Mouse (Mus musculus): ENCODE results near the gene Sf3a1. TPM values are rescaled to one million over a fixed set of nuclear protein-coding genes. Genes with fewer than 3 reads are reported as not detected.
"Not testable (repeated sequence)": the region's sequence is repeated elsewhere in the genome, so short reads cannot be mapped to it uniquely, and the experiment has no call there.

Gene Sf3a1
- 38.7 and 52.4 TPM in 2 replicates for polyA plus RNA-seq (2015; fragmentation: Nextera tagmentation; extraction: Ambion mirVana)

DNA sequence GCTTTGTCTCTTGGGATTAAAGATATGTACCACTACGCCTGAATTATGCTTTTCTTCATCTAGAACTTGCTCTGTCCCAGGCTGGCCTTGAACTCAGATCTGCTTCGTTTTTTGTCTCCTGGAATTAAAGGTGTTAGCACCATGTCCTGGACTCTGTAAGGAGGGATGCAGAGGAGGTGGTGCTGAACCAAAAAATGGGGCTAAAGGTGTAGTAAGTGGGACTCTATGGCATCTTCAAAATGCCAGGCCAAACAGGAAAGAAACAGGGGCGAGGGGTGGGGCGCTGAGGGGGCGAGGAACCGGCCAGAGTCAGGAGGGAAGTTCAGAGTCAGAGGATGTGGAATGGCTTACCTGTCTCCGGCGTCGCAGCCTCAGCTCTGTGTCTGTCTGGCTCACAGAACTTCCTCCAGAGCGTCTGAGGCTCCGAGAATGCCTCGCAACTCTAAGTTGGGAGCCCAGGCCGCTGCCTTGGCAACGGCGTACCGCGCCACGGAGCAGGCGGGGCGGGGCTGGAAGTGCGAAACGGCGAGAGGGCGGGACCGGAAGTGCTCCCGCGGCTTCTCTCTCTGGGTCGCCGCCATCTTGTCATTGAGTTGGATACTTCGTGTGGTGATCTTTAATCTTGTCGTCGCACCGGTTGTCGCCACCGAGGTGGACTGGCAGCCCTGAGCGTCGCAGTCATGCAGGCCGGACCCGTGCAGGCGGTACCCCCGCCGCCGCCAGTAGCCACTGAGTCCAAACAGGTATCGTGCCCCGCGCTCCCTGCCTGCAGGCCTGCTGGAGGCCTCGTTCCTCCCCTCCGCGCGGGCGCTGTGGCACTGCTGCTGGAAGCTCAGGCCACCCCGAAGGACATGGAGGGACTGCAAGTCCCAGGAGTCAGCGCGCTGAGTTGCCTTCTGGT lies at the start of gene Sf3a1, which contains the start of gene Ccdc157:
Gene Sf3a1 (plus strand): TSS at position 543 of the 901 bp plus-strand sequence.
Gene Ccdc157 (minus strand): TSS at position 486 of the 901 bp plus-strand sequence.
- Histone ChIP-seq H3K4me3 (ENCODE audit: low read length) (peak within 1 kb of the TSS; percentile 86), H3K9me3 (ENCODE audit: control insufficient read depth, low read length) (no peaks in the 10 kb centered on the region), H3K27me3 (replicated peaks; ENCODE audit: control insufficient read depth, insufficient read depth, low read length) (no peaks in the 10 kb centered on the region), H3K36me3 (ENCODE audit: control insufficient read depth, insufficient read depth, low read length) (peaks cover 9% of the 10 kb centered on the region; the same call in 1 of the 2 replicates), H3K4me2 (ENCODE audit: low read length) (peak within 1 kb of the TSS; percentile 75), H3K9ac (ENCODE audit: low read depth, low read length) (peak within 1 kb of the TSS; percentile 90), H3K27ac (ENCODE audit: low read depth, low read length) (peak within 1 kb of the TSS; percentile 95), H3K4me1 (ENCODE audit: control insufficient read depth, insufficient read depth, low read depth, low read length) (peaks cover 39% of the 10 kb centered on the region)
- WGBS: 2% methylated on average over 45 of the region's 54 CpGs
- peak; percentile 98 for ATAC-seq

DNA sequence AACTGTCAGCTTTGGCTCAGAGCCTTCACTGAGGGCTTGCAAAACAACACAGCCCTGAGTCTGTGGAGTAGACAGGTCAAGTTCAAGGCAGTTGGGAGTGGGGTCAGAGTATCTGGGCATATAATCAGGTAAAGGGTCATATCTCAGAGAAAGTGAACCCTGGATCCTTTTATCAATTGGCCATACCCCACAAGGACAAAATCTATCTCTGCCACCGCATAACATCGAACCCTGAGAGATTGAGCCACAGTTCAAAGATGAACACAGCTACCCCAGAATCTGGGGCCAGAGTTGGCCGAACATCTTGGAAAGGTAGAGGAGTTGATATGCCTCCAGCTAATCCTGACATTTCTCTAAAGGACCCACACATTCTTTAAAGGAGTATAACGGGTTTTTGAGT lies 48.1 kb upstream of the Sf3a1 start:
- H3K27ac ChIP-seq (ENCODE audit: low read depth, low read length): no peak overlapping the region
- no peak overlapping the region for H3K4me3 ChIP-seq (ENCODE audit: low read length)
- H3K9ac ChIP-seq (ENCODE audit: low read depth, low read length): no peak overlapping the region
- H3K36me3 ChIP-seq (ENCODE audit: control insufficient read depth, insufficient read depth, low read length): peaks cover 6% of the 10 kb centered on the region; the same call in 1 of the 2 replicates
- no peak for ATAC-seq
- peaks cover 4% of the 10 kb centered on the region for H3K4me1 ChIP-seq (ENCODE audit: control insufficient read depth, insufficient read depth, low read depth, low read length)
- no peak overlapping the region for H3K4me2 ChIP-seq (ENCODE audit: low read length)
- 94% methylated on average over 4 of the region's 4 CpGs for WGBS
- no peaks in the 10 kb centered on the region for H3K27me3 ChIP-seq (replicated peaks; ENCODE audit: control insufficient read depth, insufficient read depth, low read length)
- H3K9me3 ChIP-seq (ENCODE audit: control insufficient read depth, low read length): no peaks in the 10 kb centered on the region

GRCm38 (mm10) chr11:4112861-4113260 lies 47.3 kb upstream of the Sf3a1 start:
- 86% methylated on average over 6 of the region's 6 CpGs for WGBS

DNA sequence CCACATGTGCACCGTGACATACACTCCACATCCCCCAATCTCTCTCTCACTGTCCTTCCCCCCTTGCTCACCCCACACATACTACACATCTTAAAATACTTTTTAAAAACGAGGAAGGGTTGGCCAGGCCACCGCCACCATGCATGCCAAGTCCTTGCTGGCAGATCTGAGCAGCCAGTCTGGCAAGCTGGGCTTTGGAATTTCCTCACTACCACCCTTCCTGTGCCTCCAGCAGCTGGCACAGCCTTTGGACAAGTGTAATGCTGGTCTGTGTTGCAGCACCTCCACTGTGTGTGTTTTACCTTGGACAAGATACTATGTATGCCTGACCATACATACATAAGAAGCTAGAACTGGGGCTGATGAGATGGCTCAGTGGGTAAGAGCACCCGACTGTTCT lies 46.7 kb upstream of the Sf3a1 start:
- no peak overlapping the region for H3K27ac ChIP-seq (ENCODE audit: low read depth, low read length)
- ATAC-seq: no peak
- no peaks in the 10 kb centered on the region for H3K9me3 ChIP-seq (ENCODE audit: control insufficient read depth, low read length)

More at GRCm38 (mm10) chr11:4112861-4113260, 47.3 kb upstream of the Sf3a1 start:
- Histone ChIP-seq H3K4me3 (ENCODE audit: low read length) (no peak overlapping the region), H3K27ac (ENCODE audit: low read depth, low read length) (no peak overlapping the region), H3K4me1 (ENCODE audit: control insufficient read depth, insufficient read depth, low read depth, low read length) (peaks cover 11% of the 10 kb centered on the region), H3K27me3 (replicated peaks; ENCODE audit: control insufficient read depth, insufficient read depth, low read length) (no peaks in the 10 kb centered on the region), H3K4me2 (ENCODE audit: low read length) (no peak overlapping the region), H3K9ac (ENCODE audit: low read depth, low read length) (no peak overlapping the region), H3K9me3 (ENCODE audit: control insufficient read depth, low read length) (no peaks in the 10 kb centered on the region), H3K36me3 (ENCODE audit: control insufficient read depth, insufficient read depth, low read length) (peaks cover 6% of the 10 kb centered on the region; the same call in 1 of the 2 replicates)
- no peak for ATAC-seq

GRCm38 (mm10) chr11:4113970-4114369 lies 46.2 kb upstream of the Sf3a1 start:
- no peak overlapping the region for H3K4me2 ChIP-seq (ENCODE audit: low read length)
- peaks cover 16% of the 10 kb centered on the region for H3K4me1 ChIP-seq (ENCODE audit: control insufficient read depth, insufficient read depth, low read depth, low read length)
- H3K9me3 ChIP-seq (ENCODE audit: control insufficient read depth, low read length): no peaks in the 10 kb centered on the region
- H3K36me3 ChIP-seq (ENCODE audit: control insufficient read depth, insufficient read depth, low read length): peaks cover 6% of the 10 kb centered on the region; the same call in 1 of the 2 replicates
- ATAC-seq: no peak
- H3K4me3 ChIP-seq (ENCODE audit: low read length): no peak overlapping the region
- WGBS: 82% methylated on average over 6 of the region's 6 CpGs
- no peaks in the 10 kb centered on the region for H3K27me3 ChIP-seq (replicated peaks; ENCODE audit: control insufficient read depth, insufficient read depth, low read length)
- no peak overlapping the region for H3K27ac ChIP-seq (ENCODE audit: low read depth, low read length)
- no peak overlapping the region for H3K9ac ChIP-seq (ENCODE audit: low read depth, low read length)

More for the DNA sequence above, 46.7 kb upstream of the Sf3a1 start:
- Histone ChIP-seq H3K4me2 (ENCODE audit: low read length) (no peak overlapping the region), H3K36me3 (ENCODE audit: control insufficient read depth, insufficient read depth, low read length) (peaks cover 6% of the 10 kb centered on the region; the same call in 1 of the 2 replicates), H3K4me3 (ENCODE audit: low read length) (no peak overlapping the region), H3K9ac (ENCODE audit: low read depth, low read length) (no peak overlapping the region), H3K4me1 (ENCODE audit: control insufficient read depth, insufficient read depth, low read depth, low read length) (peaks cover 16% of the 10 kb centered on the region), H3K27me3 (replicated peaks; ENCODE audit: control insufficient read depth, insufficient read depth, low read length) (no peaks in the 10 kb centered on the region)
- WGBS: 84% methylated on average over 4 of the region's 4 CpGs

- not testable (repeated sequence) for H3K9me3 ChIP-seq (ENCODE audit: control insufficient read depth, low read length); H3K9ac ChIP-seq (ENCODE audit: low read depth, low read length); H3K27me3 ChIP-seq (replicated peaks; ENCODE audit: control insufficient read depth, insufficient read depth, low read length); ATAC-seq; H3K4me3 ChIP-seq (ENCODE audit: low read length); H3K4me2 ChIP-seq (ENCODE audit: low read length); H3K27ac ChIP-seq (ENCODE audit: low read depth, low read length); H3K36me3 ChIP-seq (ENCODE audit: control insufficient read depth, insufficient read depth, low read length)
- 69% methylated on average over 6 of the region's 6 CpGs for WGBS
- peaks cover 16% of the 10 kb centered on the region for H3K4me1 ChIP-seq (ENCODE audit: control insufficient read depth, insufficient read depth, low read depth, low read length)
Observed at GRCm38 (mm10) chr11:4114541-4114940, 45.6 kb upstream of the Sf3a1 start.

DNA sequence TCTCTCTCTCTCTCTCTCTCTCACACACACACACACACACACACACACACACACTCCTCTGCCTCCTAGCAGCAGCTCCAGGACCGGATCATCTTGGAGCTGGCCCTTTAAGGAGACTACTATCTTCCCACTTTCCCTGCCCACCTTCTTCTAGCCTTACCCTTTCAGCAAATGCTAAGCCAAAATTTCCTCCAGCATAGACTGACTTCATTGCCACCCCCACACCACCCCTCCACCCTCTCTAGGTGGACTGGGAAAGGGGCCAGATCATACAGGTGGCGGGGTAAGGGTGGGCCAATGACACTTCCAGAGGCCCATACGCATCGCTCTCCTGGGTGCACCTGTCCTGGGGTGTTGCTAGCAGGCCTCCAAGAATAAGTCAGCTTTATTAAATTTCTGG lies 44.7 kb upstream of the Sf3a1 start:
- 89% methylated on average over 4 of the region's 4 CpGs for WGBS
- H3K36me3 ChIP-seq (ENCODE audit: control insufficient read depth, insufficient read depth, low read length): peaks cover 2% of the 10 kb centered on the region; the same call in 1 of the 2 replicates
- H3K4me2 ChIP-seq (ENCODE audit: low read length): no peak overlapping the region
- no peak overlapping the region for H3K9ac ChIP-seq (ENCODE audit: low read depth, low read length)
- peaks cover 16% of the 10 kb centered on the region for H3K4me1 ChIP-seq (ENCODE audit: control insufficient read depth, insufficient read depth, low read depth, low read length)
- H3K9me3 ChIP-seq (ENCODE audit: control insufficient read depth, low read length): no peaks in the 10 kb centered on the region
- H3K4me3 ChIP-seq (ENCODE audit: low read length): no peak overlapping the region
- H3K27ac ChIP-seq (ENCODE audit: low read depth, low read length): no peak overlapping the region
- H3K27me3 ChIP-seq (replicated peaks; ENCODE audit: control insufficient read depth, insufficient read depth, low read length): no peaks in the 10 kb centered on the region
- no peak for ATAC-seq

DNA sequence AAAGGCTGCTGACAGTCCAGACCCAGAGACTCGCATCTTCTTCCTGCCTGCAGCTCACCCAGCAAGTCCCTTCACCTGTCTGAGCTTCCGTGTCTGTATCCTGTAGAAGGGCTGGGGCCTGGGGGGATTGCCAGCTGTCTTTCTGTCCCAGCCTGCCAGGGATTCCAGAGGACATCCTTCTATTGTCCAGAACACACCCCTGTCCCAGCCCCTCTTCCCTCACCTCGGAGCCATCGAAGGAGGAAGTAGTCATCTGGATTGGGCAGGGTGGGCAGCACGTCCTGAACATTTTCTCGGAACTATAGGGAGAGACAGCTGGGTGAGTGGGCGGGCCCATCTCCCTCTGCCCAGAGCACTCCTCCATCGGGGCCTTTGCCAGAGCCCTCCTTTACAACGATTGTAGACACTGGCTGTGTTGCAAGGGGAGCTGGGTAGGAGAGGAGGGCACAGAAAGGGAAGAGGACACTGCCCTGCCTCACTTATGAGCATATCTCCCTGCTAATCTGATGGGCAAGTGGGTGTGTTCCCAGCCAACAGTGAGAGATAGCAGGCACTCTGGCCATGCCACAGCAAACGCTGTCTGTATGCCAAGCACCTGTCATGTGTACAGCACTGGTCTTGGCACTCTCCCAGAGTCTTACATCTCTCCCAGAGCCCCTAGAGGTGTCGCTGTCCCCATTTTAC lies 43.5 kb upstream of the Sf3a1 start:
- H3K4me1 ChIP-seq (ENCODE audit: control insufficient read depth, insufficient read depth, low read depth, low read length): peaks cover 16% of the 10 kb centered on the region
- no peak overlapping the region for H3K4me3 ChIP-seq (ENCODE audit: low read length)
- H3K4me2 ChIP-seq (ENCODE audit: low read length): peak overlapping the region; percentile 90
- 0 out of 2 replicates have a peak, but pooled peaks have one; percentile 15 for ATAC-seq
- no peak overlapping the region for H3K27ac ChIP-seq (ENCODE audit: low read depth, low read length)
- no peaks in the 10 kb centered on the region for H3K27me3 ChIP-seq (replicated peaks; ENCODE audit: control insufficient read depth, insufficient read depth, low read length)
- no peaks in the 10 kb centered on the region for H3K36me3 ChIP-seq (ENCODE audit: control insufficient read depth, insufficient read depth, low read length)
- H3K9me3 ChIP-seq (ENCODE audit: control insufficient read depth, low read length): no peaks in the 10 kb centered on the region
- peak overlapping the region; percentile 29 for H3K9ac ChIP-seq (ENCODE audit: low read depth, low read length)
- WGBS: 54% methylated on average over 11 of the region's 11 CpGs

Measured in hindbrain, embryonic 16.5 days (tissue).